Mouse (Mus musculus): ENCODE data around the gene Sept5.

Gene Sept5

DNA sequence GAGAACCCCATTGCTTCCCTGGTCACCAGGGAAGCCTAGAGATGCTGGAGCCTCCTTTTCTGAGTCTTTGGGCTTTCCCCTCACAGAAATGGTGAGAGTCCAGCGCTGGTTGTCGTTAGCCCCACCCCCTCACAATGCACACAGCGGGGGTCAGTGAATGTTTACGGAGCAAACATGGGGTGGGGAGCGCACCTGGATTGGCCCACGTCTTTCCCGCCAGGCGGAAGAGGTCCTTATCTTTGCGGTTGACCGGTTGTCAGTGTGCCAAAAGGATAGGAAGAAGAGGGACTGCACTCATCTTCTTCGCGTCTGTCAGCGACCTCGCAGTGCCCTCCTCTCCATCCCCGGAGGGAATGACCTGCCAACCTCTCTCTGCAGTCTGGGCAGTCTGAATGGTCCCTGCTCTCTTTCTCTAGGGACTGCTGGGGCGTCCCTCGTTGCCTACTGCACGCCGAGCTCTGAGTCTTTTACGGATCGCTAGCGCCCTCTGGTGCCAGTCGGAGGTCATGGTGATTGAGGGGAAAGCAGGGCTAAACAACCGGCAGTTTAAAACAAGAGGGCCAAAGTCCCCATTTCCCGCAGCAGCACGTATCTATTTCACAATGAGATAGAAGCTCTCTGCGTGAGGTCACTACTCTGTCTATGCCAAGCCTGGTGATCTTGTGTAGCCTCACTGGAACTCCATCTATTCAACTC, 12.2 kb downstream of the Sept5 start:
- DNase-seq (ENCODE audit: low spot score in 2 of 2) = peak; percentile 86 to 90

DNA sequence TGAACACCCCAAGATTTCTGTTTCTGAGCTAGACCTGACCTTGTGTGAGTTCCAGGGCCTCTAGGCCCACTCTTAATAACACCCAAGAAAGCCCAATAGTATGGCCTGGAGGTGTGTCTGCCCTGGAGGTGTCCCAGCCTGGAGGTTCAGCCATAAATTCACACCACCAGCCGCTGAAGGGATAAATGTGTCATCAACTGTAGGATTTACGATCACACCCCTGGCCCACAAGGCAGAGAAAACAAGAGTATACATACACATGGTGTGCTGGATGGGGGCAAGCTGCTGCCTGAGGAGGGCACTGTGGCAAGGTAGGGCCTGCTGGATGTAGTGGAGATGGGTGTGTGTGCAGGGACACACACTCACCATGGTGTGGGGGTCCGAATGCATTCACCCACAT, 16.5 kb downstream of the Sept5 start:
- DNase-seq (ENCODE audit: low spot score in 2 of 2) = no peak

DNA sequence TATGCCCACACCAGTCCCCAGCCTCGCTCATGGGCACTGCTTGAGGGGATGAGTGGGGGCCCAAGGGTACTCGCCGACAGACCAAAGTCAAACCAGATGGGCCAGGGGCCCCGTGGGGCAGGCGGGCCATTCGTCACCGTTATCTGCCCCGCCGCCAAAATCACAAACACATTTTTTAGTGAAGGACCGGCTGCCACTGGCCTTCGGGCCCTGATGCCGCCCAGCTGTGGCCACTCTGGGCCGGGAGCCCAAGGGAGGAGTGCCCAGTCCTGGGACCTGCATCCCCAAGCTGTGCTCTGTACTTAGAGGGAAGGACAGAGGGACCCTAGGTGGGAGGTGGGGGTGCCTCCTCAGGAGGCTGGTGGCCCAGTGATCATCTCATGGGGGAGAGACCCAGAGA, 18.0 kb downstream of the Sept5 start:
- no peak for DNase-seq (ENCODE audit: low spot score in 2 of 2)

DNA sequence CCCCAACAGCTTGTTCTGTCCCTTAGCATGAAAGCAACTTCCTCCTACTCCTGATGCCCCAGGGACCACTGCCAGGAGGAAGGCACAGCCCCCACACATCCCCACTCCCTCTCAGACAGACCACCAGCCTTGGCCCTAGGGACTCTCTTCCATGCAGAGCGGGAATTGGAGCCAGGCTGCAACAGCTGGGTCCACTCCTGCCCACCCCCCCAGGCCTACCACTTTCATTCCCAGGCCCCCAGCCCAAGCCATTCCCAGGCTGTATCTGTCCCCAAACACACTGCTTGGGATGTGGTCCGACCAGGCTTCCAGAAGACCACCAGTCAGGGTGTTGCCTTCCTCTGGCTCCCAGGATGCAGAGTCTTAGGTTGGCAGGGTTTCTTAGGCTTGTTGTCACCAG, 20.7 kb downstream of the Sept5 start:
- DNase-seq (ENCODE audit: low spot score in 2 of 2) = no peak

DNA sequence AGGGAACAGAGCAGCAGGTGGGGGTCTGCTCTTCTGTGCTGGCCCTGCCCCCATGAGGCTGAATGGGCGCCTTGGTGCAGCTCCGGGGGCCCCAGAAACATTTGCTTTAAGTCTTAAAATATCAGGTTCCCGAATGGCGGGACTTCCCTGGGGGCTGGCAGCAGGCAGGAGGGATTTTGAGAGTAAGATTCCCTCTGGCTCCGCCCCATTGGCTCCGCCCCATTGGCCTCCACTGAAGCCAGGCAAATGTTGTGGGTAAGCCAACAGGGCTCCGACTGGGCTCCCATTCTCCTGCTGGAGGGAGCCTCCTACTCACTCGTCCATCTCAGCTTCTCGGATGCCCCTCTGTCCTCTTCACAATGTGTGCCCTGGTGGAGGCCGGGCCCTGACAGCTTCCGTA, 21.5 kb downstream of the Sept5 start:
- no peak for DNase-seq (ENCODE audit: low spot score in 2 of 2)

DNA sequence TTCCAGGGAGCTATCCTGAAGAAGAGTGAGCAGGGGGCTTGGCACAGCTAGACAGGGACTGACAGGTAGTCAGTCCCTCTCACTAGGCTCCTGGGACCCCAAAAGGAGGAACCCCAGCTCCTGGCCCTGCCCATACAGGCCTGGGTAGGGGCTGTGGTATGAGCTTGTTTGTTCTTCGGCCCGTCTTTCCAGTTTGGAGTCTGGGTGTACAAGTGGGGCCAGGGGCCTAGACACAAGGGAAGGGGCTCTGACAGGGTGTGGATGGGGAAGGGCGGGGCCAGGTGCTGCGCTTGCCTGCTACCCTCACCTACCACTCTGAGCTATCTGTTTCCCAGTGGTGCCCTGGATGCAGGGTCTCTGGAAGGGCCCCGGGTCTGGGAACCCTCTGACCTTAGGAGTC, 24.0 kb downstream of the Sept5 start:
- DNase-seq (ENCODE audit: low spot score in 2 of 2) = no peak

DNA sequence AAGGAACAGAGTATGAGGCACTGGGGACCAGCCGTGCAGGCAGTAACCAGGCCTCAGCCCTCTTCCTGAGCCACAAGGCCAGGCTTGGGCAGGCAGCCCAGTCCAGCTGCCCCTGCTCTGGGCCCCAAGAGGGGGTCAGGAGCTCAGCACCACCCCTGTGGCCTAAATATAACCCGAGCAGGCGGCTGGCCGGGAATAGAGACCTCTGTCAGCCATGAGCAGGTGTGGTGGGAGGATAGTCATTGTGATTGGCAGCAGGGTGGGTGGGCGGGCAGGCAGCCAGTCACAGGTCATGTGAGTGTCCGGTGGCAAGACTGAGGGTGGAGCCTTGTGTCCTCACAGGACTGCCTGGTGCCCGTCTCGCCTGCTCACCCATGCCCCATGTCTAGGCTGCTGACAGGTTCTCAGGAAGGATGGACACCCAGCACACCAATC, 25.5 kb downstream of the Sept5 start:
- DNase-seq (ENCODE audit: low spot score in 2 of 2) = no peak

DNA sequence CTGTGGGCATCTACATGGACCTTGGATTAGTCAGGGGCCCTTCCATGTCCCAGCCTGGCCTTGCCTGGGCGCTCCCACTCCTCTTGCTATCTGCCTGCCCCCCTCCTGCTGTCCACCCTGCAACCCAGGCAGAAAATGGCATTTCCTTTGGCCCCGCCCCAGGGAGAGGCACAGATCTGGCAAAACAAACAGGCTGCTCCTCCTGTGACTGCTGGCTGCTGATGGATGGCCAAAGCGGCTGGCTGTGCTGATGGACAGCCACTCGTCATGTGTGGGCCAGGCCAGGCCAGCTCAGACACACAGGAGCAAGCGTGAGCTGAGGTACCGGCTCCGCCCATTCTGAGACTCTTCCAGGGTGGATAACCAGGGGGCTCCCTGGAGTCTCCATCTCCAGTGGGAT, 28.3 kb downstream of the Sept5 start:
- no peak for DNase-seq (ENCODE audit: low spot score in 2 of 2)

DNA sequence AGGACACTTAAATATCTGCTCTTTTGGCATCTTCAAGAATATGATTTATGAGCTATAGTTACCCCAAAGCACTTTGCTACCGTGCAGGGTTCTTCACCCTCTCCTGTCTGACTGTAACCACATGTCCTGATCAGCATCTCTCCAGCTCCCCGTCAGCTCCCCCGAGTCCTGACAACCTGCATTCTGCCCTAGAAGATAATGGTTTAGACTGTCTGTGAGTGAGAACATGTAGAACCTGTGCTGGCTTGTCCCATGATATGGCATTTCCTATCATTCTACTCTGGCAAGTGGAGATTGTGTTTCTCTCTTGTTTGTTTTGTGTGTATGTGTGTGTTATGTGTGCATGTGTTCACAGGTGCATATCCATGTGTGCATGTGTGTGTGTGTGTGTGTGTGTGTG, 31.7 kb downstream of the Sept5 start:
- no peak for DNase-seq (ENCODE audit: low spot score in 2 of 2)

DNA sequence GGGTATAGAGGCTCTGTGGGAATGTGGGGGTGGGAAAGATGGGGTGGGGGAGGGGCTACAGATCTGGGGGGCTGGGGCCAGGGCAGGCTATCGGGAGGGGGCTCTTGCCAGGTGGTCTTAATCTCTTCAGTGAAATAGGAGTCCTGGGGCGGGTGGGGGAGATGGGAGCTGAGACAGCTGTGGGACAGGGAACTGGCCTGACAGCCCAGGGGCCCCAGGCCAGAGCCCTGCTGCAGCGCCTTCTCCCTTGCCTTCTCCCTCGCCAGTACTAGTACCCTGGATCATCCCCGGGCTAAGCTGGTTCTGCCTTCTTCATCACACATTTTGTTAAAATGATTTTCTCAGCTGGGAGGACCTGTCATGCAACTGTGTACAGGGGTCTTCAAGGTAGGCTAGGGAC, 33.5 kb downstream of the Sept5 start:
- no peak for DNase-seq (ENCODE audit: low spot score in 2 of 2)

DNA sequence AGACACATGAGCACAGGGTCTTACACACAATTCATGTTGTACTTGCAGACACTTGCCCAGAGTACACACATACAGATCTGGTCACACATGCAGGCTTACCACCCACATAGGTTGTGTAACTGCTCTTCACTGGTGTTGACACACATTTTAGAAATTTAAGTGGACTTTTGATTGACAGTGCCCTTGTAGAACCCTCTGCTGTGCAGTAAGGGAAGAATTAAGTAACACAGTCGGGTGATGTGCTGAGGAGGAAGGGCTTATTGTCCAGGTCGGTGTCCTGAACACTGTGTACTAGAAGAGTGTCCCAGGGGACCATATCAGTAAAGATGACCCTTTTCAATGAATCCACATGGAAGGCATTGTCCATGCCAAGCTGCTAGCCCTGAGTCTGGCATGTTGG, 35.8 kb downstream of the Sept5 start:
- no peak for DNase-seq (ENCODE audit: low spot score in 2 of 2)

DNA sequence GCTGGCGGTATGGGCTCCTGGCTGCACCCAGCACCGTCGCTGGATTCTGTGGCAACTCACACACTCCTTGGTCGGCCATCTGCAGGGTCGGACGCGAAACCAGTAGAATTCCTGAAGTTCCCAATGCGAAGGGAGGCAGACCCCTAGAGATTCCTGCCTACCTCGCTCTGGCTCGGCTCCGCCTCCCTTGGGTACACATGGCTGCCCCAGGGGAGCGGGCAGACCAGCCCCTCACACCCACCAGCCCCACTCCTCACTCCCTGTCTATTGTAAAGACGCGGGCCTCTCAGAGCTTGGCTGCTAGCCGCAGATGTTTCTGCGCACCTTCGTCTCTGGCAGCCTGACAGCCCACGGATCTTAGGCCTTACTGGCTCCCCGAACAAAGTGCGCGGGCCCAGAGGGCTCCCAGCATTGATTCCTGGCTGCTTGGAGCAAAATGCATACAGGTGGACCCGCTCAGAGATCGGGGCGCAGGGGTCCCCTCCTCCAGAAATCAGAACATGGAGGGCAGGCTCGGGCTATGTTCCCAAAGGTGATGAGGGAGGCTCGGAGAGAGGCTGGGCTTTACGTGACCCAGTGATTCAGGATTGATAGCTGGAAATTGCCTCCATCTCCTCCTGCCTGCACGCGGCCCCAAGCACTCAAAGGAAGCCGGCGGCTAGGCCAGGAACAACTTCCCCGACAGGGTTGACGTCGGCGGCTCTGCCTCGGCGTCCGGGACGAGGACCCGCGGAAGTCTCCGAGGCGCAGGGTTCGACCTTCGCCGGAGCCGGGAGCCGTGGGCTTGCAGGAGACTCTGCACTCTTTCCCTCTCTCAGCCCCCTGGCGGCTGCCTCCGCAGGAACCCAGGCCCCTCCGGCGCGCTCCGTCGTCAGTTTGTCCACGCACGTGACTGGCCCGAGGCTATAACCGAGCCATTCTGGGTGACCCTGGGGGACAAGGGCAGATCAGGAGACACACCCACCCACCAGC, 38.4 kb downstream of the Sept5 start:
- no peak for DNase-seq (ENCODE audit: low spot score in 2 of 2)

DNA sequence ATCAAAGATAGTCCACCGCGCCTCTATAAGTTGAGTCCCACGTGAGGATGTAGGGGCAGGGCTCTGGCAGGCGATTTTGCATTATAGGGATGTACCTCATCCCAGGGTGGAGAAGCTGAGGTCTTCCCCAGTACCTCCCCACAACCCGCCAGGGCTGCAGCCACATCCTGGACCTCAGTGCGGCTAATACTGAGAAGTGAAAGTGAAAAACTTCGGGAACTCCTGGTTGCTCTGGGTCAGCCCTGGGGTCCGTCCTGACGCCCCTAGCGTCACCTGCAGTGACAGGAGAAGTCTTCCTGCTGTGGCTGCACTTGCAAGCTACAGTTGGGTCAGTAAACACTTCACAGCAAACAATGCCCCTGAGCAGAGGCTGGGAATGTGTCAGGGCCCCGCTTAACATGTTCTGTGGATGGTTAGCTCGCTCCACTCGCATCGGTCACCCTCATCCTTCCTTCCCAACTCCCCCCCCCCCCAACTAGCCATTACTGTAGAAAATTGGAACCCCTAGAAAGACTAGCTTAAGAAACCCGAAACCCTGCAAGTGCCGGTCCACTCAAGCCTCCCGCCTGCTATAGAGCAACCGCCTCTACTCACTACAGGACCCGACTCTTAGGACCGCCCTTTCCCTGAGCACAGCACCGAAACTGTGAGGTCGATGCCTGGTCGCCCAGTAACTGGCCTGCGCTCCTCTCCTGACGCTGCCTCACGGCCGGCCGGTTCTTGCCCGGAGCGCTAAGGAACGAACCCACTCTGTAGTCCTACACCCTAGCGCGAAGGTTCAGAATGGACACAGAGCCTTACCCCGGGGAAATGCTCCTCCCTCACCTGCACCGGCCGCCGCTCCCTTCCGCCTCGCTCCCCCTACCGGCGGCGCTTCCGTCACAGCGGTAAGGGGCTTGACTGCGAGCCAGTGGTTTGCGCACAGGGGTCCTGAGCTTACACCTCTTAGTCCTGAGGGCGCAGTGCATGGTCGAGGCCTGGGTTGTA, 39.7 kb downstream of the Sept5 start, which contains the start of gene Tbx1:
Tbx1 (minus strand) TSS at position 868 of the 987 bp plus-strand sequence.
- no peak for DNase-seq (ENCODE audit: low spot score in 2 of 2)

DNA sequence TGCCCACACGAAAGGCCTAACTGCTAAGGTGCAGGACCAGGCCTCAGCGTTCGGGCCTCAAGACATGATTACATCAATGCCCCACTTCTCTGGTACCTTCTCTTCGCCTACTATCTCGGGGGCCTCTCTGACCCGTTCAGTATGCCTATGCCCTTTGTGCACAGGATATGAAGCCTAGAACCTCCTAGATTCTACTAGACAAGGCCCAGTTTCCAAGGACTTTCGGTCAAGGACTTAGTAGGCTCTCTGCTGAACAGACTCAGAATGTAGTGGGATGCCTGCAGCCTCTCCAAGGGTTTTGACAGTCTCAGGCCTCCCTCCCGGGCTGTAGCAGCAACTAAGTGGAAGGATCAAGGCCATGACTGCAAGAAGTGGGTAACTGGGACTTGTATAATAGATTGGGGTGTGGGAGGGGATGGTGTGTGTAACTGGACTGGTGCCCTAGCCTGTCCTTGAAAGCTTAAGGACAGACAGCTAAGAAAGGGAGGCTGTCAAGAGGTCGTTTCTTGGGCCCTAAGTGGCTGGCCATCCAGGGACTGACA, 40.6 kb downstream of the Sept5 start:
- DNase-seq (ENCODE audit: low spot score in 2 of 2) = no peak

DNA sequence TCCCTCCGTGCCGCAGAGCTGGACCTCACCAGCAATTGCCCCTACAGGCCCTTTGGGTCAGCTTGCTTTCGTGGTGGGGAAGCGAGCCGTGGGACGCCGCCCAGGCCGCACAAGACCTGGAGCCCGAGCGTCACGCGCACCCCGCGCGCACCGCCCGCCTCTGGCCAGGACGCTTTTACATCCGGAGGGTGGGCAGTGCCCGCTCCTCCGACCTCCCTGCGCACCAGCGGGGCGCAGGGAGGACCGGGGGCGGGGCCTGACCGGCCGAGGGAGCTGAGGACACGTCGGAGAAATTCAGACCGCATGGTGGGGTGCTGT, 41.1 kb downstream of the Sept5 start:
- DNase-seq (ENCODE audit: low spot score in 2 of 2) = no peak

DNA sequence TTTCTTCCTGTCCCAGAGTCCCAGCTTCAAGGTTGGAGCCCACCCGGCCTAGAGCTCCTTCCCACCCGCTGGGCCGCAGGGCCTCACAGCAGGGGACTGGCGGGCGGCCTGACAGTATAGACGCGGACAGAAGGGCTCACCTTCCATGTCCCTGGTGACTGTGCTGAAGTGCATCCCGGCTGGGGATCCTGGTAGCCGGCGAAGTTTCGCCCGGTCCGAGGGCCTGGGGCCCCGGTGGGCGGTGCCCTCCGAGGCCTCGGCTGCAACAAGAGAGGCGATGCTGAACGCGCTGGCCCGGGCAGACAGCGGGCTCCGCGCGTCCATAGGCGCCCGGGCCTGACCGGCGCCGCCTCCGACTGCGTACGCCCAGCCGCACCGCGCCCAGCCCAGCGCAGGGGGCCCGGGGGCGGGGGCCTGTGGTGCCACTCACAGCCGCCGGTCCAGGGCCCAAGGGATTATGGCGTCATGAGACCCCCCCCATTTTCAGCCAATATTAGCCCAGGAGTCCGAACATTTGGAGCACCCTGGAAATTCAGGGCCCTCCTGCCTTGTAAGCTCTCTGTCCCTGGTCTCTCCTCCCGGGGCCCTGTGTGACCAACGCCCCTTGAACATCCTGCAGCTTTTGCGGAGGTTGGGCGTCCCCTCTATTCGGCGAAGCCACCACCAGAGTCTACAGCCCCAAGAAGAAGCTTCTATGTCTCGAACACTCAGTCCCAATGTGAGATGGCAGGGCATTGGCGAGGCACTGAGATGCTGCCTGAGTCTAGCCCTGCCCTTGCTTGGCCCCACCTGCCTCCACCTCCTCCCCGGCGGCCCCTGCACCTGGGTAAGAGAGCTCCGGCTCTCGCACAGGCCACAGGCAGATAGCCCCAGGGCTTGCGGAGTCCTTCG, 41.7 kb downstream of the Sept5 start:
- DNase-seq (ENCODE audit: low spot score in 2 of 2) = no peak

DNA sequence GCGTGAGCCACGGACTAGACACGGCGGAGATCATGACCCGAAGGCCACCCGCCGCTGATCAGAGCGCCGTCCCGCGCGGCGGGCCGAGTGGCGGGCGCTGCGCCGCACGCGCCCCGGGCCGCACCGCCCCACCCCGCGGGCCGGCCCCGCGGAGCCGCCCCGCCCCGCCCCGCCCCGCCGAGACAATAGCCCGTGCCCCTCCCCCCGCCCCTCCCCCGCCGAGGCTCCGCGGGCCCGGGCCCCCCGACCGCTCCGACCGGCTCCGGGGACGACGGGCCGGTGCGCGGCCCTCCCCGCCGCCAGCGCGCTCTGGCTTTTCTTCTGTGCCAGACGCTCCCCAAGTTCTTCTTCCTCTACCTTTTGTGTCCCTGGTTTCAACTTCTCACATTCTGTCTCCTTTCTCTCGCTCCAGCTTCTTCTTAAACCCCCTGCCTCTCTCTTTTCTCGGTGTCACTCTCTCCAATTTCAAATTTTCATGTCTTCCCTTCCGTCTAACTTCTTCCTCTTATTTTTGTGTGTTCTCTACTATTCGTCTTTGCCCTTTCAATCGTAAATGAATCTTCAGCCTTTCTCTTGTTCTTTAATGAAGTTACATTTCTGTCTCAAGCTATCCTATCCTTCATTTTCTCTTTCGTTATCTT, 42.7 kb downstream of the Sept5 start:
- no peak for DNase-seq (ENCODE audit: low spot score in 2 of 2)

DNA sequence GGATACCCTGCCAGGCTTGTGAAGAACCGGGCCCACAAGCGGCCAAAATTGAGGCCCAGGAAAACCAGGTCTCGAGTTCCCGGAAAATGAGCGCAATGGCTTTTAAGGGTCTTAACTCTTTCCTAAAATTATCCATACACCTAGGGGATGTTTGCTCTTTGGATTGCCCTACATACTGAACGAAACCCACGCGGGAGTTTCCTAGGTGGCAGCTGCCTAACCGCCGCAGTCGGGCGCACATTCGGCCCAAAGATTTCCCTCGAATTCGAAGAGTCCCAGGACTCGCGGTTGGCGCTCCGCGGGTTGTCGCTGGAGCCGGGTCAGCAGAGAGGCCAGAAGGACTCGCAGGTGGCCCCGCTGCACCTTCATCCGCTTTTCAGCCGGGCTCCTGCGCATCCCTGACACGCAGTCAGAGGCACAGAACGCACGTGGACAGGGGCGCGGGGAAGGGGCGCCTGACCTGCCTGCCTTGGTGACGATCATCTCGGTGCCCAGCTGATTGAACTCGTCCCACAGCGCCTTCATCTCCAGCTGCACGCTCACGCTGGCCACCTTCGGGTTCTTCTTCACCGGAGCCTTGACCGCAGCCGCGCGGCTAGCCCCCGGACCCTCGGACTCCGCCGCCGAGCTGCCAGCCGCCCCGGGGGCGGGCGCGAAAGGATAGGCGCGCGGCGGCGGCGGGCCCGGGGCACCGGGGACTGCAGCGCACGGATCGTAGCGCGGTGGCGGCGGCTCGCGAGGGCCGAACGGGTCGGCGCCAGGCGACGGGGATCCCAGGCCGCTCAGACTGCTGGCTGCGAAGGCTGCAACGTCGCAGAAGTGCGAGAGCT, 43.5 kb downstream of the Sept5 start:
- no peak for DNase-seq (ENCODE audit: low spot score in 2 of 2)

DNA sequence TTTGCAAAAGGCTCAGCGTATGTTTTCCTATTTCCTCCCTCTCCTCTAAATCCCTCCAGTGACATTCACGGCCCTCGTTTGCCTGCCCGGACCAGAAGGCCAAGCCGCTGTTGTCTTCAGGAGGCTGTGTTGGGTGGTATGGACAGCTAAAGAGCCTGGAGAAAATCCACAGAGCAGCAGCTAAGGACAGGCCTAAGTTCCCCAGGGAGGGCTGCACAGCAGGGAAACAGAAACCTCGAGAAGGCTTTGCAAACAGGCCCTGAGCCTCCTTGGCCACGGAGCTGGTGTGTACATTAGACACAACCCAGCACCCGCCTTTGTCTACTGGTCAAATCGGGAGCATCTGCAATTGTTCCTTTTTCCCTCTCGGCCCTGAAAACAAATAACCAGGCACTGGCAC, 44.1 kb downstream of the Sept5 start:
- DNase-seq (ENCODE audit: low spot score in 2 of 2) = no peak

Measured in cerebellum, postnatal 4 days (tissue).